Mouse (Mus musculus) midbrain, embryonic 15.5 days (tissue): Measurements from ENCODE around the gene Fibp. TPM values are rescaled to one million over a fixed set of nuclear protein-coding genes. Genes with fewer than 3 reads are reported as not detected.
A peak's percentile ranks its signal among the peaks of the same experiment; 100 is the strongest.

ENCODE experiments used
- ATAC-seq: fragments of 200-750 bp; cut with Nextera tagmentation; replicated peaks from 2 replicates; pipeline ENCODE4 v1.8.0; 2017; ENCODE audit warnings: moderate TSS enrichment
- H3K27ac ChIP-seq: fragments of 300-500 bp; sonication (generic); 2 replicates; pipeline ENCODE4 v1.5.1; 2015; ENCODE audit warnings: mild to moderate bottlenecking, inconsistent platforms
- H3K27me3 ChIP-seq: fragments of 300-500 bp; sonication (generic); replicated peaks from 2 replicates; pipeline ENCODE4 v1.6.1; 2015; ENCODE audit warnings: inconsistent platforms
- H3K36me3 ChIP-seq: fragments of 300-500 bp; sonication (generic); replicated peaks from 2 replicates; pipeline ENCODE4 v1.6.1; 2015; ENCODE audit warnings: inconsistent platforms
- H3K4me1 ChIP-seq: fragments of 300-500 bp; sonication (generic); 2 replicates; pipeline ENCODE4 v1.6.1; 2015; ENCODE audit warnings: inconsistent platforms
- H3K4me2 ChIP-seq: fragments of 300-500 bp; sonication (generic); 2 replicates; pipeline ENCODE4 v1.6.1; 2015; ENCODE audit warnings: inconsistent platforms, mild to moderate bottlenecking, moderate library complexity
- H3K4me3 ChIP-seq: fragments of 300-500 bp; sonication (generic); 2 replicates; pipeline ENCODE4 v1.5.1; 2015; ENCODE audit warnings: mild to moderate bottlenecking, inconsistent platforms
- H3K9ac ChIP-seq: fragments of 300-500 bp; sonication (generic); 2 replicates; pipeline ENCODE4 v1.6.1; 2015; ENCODE audit warnings: mild to moderate bottlenecking, inconsistent platforms
- H3K9me3 ChIP-seq: fragments of 300-500 bp; sonication (generic); 2 replicates; pipeline ENCODE4 v1.6.1; 2016; ENCODE audit warnings: inconsistent platforms
- WGBS: fragments of 180-500 bp; shearing (Covaris S2); methylation state at CpG from one replicate; pipeline ENCODE4 v1.1.7; 2015; ENCODE audit warnings: mixed read lengths; 5-methylcytosine and 5-hydroxymethylcytosine counted together
- polyA plus RNA-seq: library from polyadenylated mRNA; unstranded; fragments of >200 nt; fragmentation: Nextera tagmentation; extraction: Ambion mirVana; gene quantifications from 2 replicates; pipeline ENCODE4 v1.2.1, GENCODE M21; 2015

Gene Fibp
- polyA plus RNA-seq, 1 experiment from 2014 or later = 180 TPM

GRCm38 (mm10) chr19:5424092-5424781 is 36.2 kb upstream of the Fibp start:
- WGBS = under 1% methylated on average over 44 of the region's 48 CpGs
- ATAC-seq = peak; percentile 48
- Histone ChIP-seq H3K9ac (peak overlapping the region; percentile 85), H3K36me3 (peaks cover 14% of the 10 kb centered on the region; the same call in 1 of the 2 replicates), H3K27me3 (no peaks in the 10 kb centered on the region), H3K27ac (peak overlapping the region; percentile 88), H3K9me3 (no peaks in the 10 kb centered on the region), H3K4me3 (peak overlapping the region; percentile 64), H3K4me2 (peak overlapping the region; percentile 84), H3K4me1 (peaks cover 39% of the 10 kb centered on the region)

- Histone ChIP-seq H3K4me3 (peak within 1 kb of the TSS; percentile 64), H3K36me3 (peaks cover 14% of the 10 kb centered on the region; the same call in 1 of the 2 replicates), H3K9ac (peak within 1 kb of the TSS; percentile 85), H3K4me2 (peak within 1 kb of the TSS; percentile 84), H3K4me1 (peaks cover 39% of the 10 kb centered on the region), H3K27ac (peak within 1 kb of the TSS; percentile 88), H3K27me3 (no peaks in the 10 kb centered on the region), H3K9me3 (no peaks in the 10 kb centered on the region)
- WGBS = under 1% methylated on average over 79 of the region's 87 CpGs
- peak; percentile 93 for ATAC-seq
Observed at GRCm38 (mm10) chr19:5424782-5425741, 35.4 kb upstream of the Fibp start, which contains the start of the genes Drap1 and AI837181. Drap1 (minus strand) TSS chr19:5424979. AI837181 (plus strand) TSS chr19:5425144.

DNA sequence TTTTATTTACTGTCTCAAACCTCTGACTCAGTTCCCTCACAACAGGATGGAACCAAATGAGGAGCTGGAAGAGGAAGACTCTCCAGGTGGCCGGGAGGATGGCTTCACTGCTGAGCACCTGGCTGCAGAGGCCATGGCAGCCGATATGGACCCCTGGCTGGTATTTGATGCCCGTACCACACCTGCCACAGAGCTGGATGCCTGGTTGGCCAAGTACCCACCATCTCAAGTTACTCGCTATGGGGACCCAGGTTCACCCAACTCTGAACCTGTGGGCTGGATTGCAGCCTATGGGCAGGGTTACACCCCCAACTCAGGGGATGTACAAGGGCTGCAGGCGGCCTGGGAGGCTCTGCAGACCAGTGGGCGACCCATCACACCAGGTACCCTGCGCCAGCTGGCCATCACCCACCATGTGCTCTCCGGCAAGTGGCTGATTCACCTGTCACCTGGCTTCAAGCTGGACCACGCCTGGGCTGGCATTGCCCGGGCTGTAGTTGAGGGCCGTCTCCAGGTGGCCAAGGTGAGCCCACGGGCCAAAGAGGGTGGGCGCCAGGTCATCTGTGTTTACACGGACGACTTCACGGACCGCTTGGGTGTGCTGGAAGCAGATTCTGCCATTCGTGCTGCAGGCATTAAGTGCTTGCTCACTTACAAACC is 34.4 kb upstream of the Fibp start:
- no peaks in the 10 kb centered on the region for H3K9me3 ChIP-seq
- 89% methylated on average over 18 of the region's 18 CpGs for WGBS
- ATAC-seq = no peak

GRCm38 (mm10) chr19:5426640-5427290 is 33.6 kb upstream of the Fibp start:
- H3K27ac ChIP-seq = no peak overlapping the region
- WGBS = 93% methylated on average over 13 of the region's 13 CpGs
- peak overlapping the region; percentile 84; the same call in 1 of the 2 replicates for H3K4me2 ChIP-seq
- H3K9me3 ChIP-seq = no peaks in the 10 kb centered on the region
- H3K9ac ChIP-seq = no peak overlapping the region
- H3K4me3 ChIP-seq = peak overlapping the region; percentile 64; the same call in 1 of the 2 replicates
- peaks cover 10% of the 10 kb centered on the region; the same call in 1 of the 2 replicates for H3K36me3 ChIP-seq
- H3K4me1 ChIP-seq = peaks cover 39% of the 10 kb centered on the region
- no peaks in the 10 kb centered on the region for H3K27me3 ChIP-seq
- no peak for ATAC-seq

More for the DNA sequence above, 34.4 kb upstream of the Fibp start:
- Histone ChIP-seq H3K36me3 (peaks cover 10% of the 10 kb centered on the region; the same call in 1 of the 2 replicates), H3K4me3 (peak overlapping the region; percentile 64), H3K4me1 (peaks cover 39% of the 10 kb centered on the region), H3K9ac (peak overlapping the region; percentile 85), H3K27me3 (no peaks in the 10 kb centered on the region), H3K27ac (peak overlapping the region; percentile 88), H3K4me2 (peak overlapping the region; percentile 84)

DNA sequence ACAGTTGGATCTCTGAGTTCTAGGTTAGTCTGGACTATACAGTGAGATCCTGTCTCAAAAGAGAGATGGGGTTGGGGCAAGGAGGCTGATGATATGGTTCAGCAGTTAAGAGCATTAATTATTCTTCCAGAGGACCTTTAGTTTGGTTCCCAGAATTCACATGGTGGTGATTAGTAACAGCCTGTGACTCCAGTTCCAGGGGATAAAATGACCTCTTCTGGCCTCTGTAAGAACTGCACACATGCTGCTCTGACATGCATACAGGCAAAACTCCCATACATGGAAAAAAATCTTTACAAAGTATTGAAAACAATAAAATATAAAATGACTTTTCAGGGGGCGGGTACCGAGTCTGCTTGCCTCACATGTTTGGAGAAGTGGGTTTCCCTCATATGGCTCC is 32.3 kb upstream of the Fibp start:
- H3K27me3 ChIP-seq = no peaks in the 10 kb centered on the region
- H3K27ac ChIP-seq = no peak overlapping the region
- peaks cover 10% of the 10 kb centered on the region; the same call in 1 of the 2 replicates for H3K36me3 ChIP-seq
- no peak overlapping the region for H3K9ac ChIP-seq
- H3K4me1 ChIP-seq = peaks cover 30% of the 10 kb centered on the region
- no peak for ATAC-seq
- H3K4me2 ChIP-seq = no peak overlapping the region
- H3K9me3 ChIP-seq = no peaks in the 10 kb centered on the region
- no peak overlapping the region for H3K4me3 ChIP-seq
- 94% methylated on average over 2 of the region's 2 CpGs for WGBS

DNA sequence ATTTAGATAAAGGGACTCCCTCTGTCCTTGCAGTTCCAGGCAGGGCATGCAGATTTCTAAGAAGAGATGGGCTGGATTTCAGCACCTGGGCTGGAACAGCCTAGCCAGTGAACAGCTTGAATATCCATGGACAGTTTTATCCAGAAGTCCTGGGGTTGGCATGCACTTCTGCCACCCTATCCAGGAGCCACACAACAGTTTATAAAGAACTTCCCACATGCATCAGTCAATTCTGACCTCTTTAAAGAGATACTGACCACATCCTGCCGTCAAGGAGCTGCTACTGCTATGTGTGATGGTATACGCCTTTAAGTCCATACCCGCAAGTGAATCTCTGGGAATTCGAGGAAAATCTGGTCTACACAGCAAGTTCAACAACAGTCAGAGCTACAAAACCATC is 31.2 kb upstream of the Fibp start:
- peaks cover 10% of the 10 kb centered on the region; the same call in 1 of the 2 replicates for H3K36me3 ChIP-seq
- WGBS = 88% methylated on average over 4 of the region's 4 CpGs

DNA sequence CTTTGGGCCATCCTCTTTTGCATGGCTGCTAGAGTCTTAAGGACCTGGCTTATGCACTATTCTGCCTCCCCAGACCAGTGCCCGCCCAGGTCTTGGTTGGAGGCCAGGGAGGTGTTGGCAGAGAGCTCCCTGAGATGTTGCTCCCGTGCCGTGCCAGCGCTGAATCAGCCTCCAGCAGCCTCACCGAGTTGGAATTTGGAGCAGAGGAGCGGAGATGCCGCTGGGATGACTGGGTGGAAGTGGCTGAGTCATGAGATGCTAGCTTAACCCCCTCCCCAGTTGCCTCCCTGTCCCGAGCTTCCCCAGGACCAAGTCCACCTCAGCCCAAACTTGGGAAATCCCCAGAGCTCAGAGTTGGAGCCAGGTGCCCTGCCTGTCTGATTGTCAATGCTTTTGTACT is 30.6 kb upstream of the Fibp start:
- 76% methylated on average over 8 of the region's 8 CpGs for WGBS
- Histone ChIP-seq H3K9me3 (no peaks in the 10 kb centered on the region), H3K4me2 (no peak overlapping the region), H3K4me1 (peaks cover 30% of the 10 kb centered on the region), H3K27ac (no peak overlapping the region), H3K9ac (no peak overlapping the region), H3K27me3 (no peaks in the 10 kb centered on the region), H3K4me3 (no peak overlapping the region), H3K36me3 (peaks cover 10% of the 10 kb centered on the region; the same call in 1 of the 2 replicates)
- no peak for ATAC-seq

More for the DNA sequence above, 31.2 kb upstream of the Fibp start:
- Histone ChIP-seq H3K9ac (no peak overlapping the region), H3K27me3 (no peaks in the 10 kb centered on the region), H3K4me2 (no peak overlapping the region), H3K27ac (no peak overlapping the region), H3K4me1 (peaks cover 30% of the 10 kb centered on the region), H3K9me3 (no peaks in the 10 kb centered on the region), H3K4me3 (no peak overlapping the region)
- no peak for ATAC-seq

DNA sequence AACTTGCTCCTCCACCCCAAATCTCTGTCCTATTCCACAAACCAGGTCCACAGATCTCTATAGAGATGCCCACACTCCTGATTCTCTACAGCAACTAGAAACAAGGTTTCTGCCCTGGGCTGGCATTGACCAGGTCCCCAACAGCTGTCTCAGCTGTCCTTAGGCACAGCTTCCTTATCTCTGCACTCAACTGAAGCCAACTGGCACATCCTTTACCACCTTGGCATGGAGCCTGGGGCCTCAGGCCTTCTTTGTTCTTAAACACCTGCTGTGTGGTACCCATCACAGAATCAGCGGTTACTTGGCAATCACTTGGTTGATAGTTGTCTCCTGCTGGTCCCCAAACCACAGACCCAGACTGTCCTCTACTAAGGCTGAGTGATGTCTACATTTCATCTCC is 30.0 kb upstream of the Fibp start:
- Histone ChIP-seq H3K4me1 (peaks cover 30% of the 10 kb centered on the region), H3K4me2 (no peak overlapping the region), H3K27ac (no peak overlapping the region), H3K36me3 (peaks cover 10% of the 10 kb centered on the region; the same call in 1 of the 2 replicates), H3K9ac (no peak overlapping the region), H3K9me3 (no peaks in the 10 kb centered on the region), H3K4me3 (no peak overlapping the region), H3K27me3 (no peaks in the 10 kb centered on the region)
- WGBS = 84% methylated on average over 1 of the region's 1 CpGs
- no peak for ATAC-seq

DNA sequence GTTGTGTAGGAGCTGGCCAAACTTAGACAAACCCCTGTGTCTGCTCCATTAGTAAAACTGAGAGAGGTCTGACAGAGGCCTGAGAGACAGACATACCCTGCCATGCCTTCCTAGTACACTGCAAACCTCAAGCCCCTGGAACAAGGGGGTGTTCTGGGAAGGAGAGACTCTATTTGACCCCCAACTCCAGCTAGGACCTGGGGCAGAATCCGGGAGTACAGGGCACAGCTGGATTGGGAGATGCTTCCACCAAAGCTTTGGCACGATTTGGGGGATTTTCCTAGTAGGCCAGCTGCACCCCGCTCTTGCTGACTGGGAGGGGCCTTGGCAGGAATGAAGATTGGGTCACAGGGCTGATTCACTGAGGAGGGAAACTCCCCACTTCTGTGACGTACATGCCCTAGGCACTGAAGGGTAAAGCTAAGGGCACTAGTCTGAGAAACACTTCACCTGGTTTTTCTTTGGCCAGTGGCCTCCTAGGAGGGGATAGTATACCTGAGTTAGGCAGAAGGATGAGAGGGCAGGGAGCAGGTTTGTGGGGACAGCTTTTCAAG is 28.4 kb upstream of the Fibp start:
- H3K4me3 ChIP-seq = no peak overlapping the region
- 79% methylated on average over 4 of the region's 4 CpGs for WGBS
- H3K27me3 ChIP-seq = no peaks in the 10 kb centered on the region
- no peak overlapping the region for H3K27ac ChIP-seq
- no peak overlapping the region for H3K9ac ChIP-seq
- H3K36me3 ChIP-seq = peaks cover 1% of the 10 kb centered on the region; the same call in 1 of the 2 replicates
- no peak overlapping the region for H3K4me2 ChIP-seq
- H3K9me3 ChIP-seq = no peaks in the 10 kb centered on the region
- peaks cover 16% of the 10 kb centered on the region for H3K4me1 ChIP-seq
- ATAC-seq = no peak

DNA sequence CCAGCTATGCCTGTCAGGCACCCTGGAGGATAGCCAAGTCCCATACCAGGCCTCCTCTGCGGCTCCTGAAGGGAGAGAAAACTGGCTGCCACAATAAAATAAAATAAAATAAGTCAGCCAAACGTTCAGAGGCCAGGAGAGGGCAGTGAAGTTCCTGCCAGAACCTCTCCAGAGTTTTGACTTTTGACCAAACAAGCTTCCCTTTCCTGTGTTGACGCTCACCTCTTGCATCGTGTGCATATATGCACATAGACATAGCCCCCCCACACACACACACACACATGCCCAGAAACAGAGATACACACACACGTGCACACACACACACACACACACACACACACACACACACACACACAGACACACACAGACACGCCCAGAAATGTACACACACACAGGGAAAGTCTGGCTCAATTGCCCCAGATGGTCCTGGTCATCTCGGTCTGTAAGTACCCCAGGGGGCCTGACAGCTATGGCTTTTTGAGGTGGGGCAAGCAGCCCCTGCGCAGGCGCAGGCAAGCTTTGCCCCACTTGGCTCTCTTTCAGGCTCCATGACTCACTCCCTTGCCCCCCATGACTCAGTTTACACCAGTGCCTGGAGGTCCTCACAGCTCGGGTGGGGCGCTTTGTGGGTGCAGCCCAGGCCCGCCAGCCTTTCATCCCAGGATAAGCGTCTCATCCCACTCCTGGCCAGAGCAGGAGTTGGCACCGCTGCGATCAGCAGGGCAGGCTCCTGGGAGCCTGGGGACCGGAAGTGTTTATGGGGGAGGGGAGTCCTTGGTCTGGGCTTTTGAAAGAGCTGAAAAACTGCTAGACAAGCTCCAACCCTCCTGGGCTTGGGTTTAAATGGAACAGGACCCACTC is 27.2 kb upstream of the Fibp start:
- peaks cover 12% of the 10 kb centered on the region for H3K4me1 ChIP-seq
- no peaks in the 10 kb centered on the region for H3K9me3 ChIP-seq
- H3K27ac ChIP-seq = no peak overlapping the region; the same call in 1 of the 2 replicates
- H3K4me3 ChIP-seq = peak overlapping the region; percentile 13; the same call in 1 of the 2 replicates
- no peak for ATAC-seq
- 13% methylated on average over 16 of the region's 16 CpGs for WGBS
- peak overlapping the region; percentile 10; the same call in 1 of the 2 replicates for H3K9ac ChIP-seq
- H3K36me3 ChIP-seq = no peaks in the 10 kb centered on the region
- H3K27me3 ChIP-seq = no peaks in the 10 kb centered on the region
- H3K4me2 ChIP-seq = peak overlapping the region; percentile 46
